Mouse (Mus musculus) E14TG2a.4 (cell line): ENCODE measurements around the gene Gm266.

ENCODE experiments used
- CTCF ChIP-seq: conservative IDR thresholded peaks from 2 replicates; pipeline ENCODE4 v1.5.1; 2014; ENCODE audit warnings: low read length
- POU5F1 ChIP-seq: IDR thresholded peaks from 2 replicates; pipeline ENCODE4 v1.6.1; 2014; ENCODE audit warnings: low read length, borderline replicate concordance

- TF ChIP-seq CTCF = no peak
- TF ChIP-seq POU5F1 = no peak
These were observed 47.6 kb upstream of the Gm266 start for GRCm38 (mm10) chr12:111533096-111533794.
